Mouse (Mus musculus) stomach, embryonic 15.5 days (tissue): Measurements from ENCODE around the gene Psme2. TPM values are rescaled to one million over a fixed set of nuclear protein-coding genes. Genes with fewer than 3 reads are reported as not detected.

ENCODE experiments used
- ATAC-seq: fragments of 200-750 bp; cut with Nextera tagmentation; 2 replicates; pipeline ENCODE4 v1.8.0; 2017; ENCODE audit warnings: low read depth, moderate number of reproducible peaks, moderate TSS enrichment; ENCODE audit not compliant: insufficient read depth, low FRiP score
- H3K27ac ChIP-seq: fragments of 300-500 bp; sonication (generic); 2 replicates; pipeline ENCODE4 v1.5.1; 2015; ENCODE audit warnings: mild to moderate bottlenecking, inconsistent platforms
- H3K27me3 ChIP-seq: fragments of 300-500 bp; sonication (generic); replicated peaks from 2 replicates; pipeline ENCODE4 v1.6.1; 2015; ENCODE audit warnings: inconsistent platforms
- H3K36me3 ChIP-seq: fragments of 300-500 bp; sonication (generic); 2 replicates; pipeline ENCODE4 v1.6.1; 2015; ENCODE audit warnings: inconsistent platforms
- H3K4me1 ChIP-seq: fragments of 300-500 bp; sonication (generic); 2 replicates; pipeline ENCODE4 v1.6.1; 2015; ENCODE audit warnings: inconsistent platforms
- H3K4me2 ChIP-seq: fragments of 300-500 bp; sonication (generic); 2 replicates; pipeline ENCODE4 v1.6.1; 2015; ENCODE audit warnings: mild to moderate bottlenecking, inconsistent platforms
- H3K4me3 ChIP-seq: fragments of 300-500 bp; sonication (generic); replicated peaks from 2 replicates; pipeline ENCODE4 v1.5.1; 2015; ENCODE audit warnings: inconsistent platforms
- H3K9ac ChIP-seq: fragments of 300-500 bp; sonication (generic); 2 replicates; pipeline ENCODE4 v1.6.1; 2015; ENCODE audit warnings: inconsistent platforms
- H3K9me3 ChIP-seq: fragments of 300-500 bp; sonication (generic); 2 replicates; pipeline ENCODE4 v1.6.1; 2016; ENCODE audit warnings: inconsistent platforms
- WGBS: fragments of 180-500 bp; shearing (Covaris S2); methylation state at CpG from one replicate; pipeline ENCODE4 v1.1.7; 2015; 5-methylcytosine and 5-hydroxymethylcytosine counted together
- polyA plus RNA-seq: library from polyadenylated mRNA; unstranded; fragments of >200 nt; fragmentation: Nextera tagmentation; extraction: Ambion mirVana; gene quantifications from 2 replicates; pipeline ENCODE4 v1.2.1, GENCODE M21; 2015

Psme2 gene
- polyA plus RNA-seq, 1 experiment from 2014 or later, result 265 TPM

GRCm38 (mm10) chr14:55578668-55579269, 12.1 kb downstream of the Psme2 start:
- Histone ChIP-seq H3K27me3 (no peaks in the 10 kb centered on the region), H3K4me3 (peak overlapping the region; percentile 87), H3K4me2 (peak overlapping the region; percentile 76), H3K9me3 (no peaks in the 10 kb centered on the region), H3K4me1 (peaks cover 14% of the 10 kb centered on the region), H3K9ac (peak overlapping the region; percentile 92), H3K36me3 (peaks cover 13% of the 10 kb centered on the region; the same call in 1 of the 2 replicates), H3K27ac (peak overlapping the region; percentile 89)
- peak; percentile 29; the same call in 1 of the 2 replicates for ATAC-seq
- WGBS, result 26% methylated on average over 6 of the region's 6 CpGs

GRCm38 (mm10) chr14:55577871-55578667, 12.8 kb downstream of the Psme2 start, which contains the start of gene Psme1:
Psme1 (plus strand) TSS chr14:55578123.
- H3K4me2 ChIP-seq, result peak within 1 kb of the TSS; percentile 76

GRCm38 (mm10) chr14:55576376-55576775, 14.5 kb downstream of the Psme2 start:
- Histone ChIP-seq H3K4me3 (no peak overlapping the region), H3K9me3 (no peaks in the 10 kb centered on the region), H3K27ac (no peak overlapping the region), H3K36me3 (peaks cover 10% of the 10 kb centered on the region; the same call in 1 of the 2 replicates), H3K4me2 (no peak overlapping the region), H3K4me1 (peaks cover 14% of the 10 kb centered on the region), H3K27me3 (no peaks in the 10 kb centered on the region), H3K9ac (no peak overlapping the region)
- ATAC-seq, result no peak
- 72% methylated on average over 16 of the region's 16 CpGs for WGBS

More at GRCm38 (mm10) chr14:55577871-55578667, 12.8 kb downstream of the Psme2 start, which contains the start of gene Psme1:
- under 1% methylated on average over 31 of the region's 32 CpGs for WGBS
- Histone ChIP-seq H3K27me3 (no peaks in the 10 kb centered on the region), H3K36me3 (peaks cover 13% of the 10 kb centered on the region; the same call in 1 of the 2 replicates), H3K4me1 (peaks cover 14% of the 10 kb centered on the region), H3K9me3 (no peaks in the 10 kb centered on the region), H3K9ac (peak within 1 kb of the TSS; percentile 92), H3K4me3 (peak within 1 kb of the TSS; percentile 87), H3K27ac (peak within 1 kb of the TSS; percentile 89)
- ATAC-seq, result peak; percentile 87

- H3K36me3 ChIP-seq, result peaks cover 5% of the 10 kb centered on the region; the same call in 1 of the 2 replicates
- no peaks in the 10 kb centered on the region for H3K9me3 ChIP-seq
- no peak overlapping the region for H3K4me3 ChIP-seq
- no peak for ATAC-seq
- no peak overlapping the region; the same call in 1 of the 2 replicates for H3K27ac ChIP-seq
- no peaks in the 10 kb centered on the region for H3K27me3 ChIP-seq
- H3K9ac ChIP-seq, result no peak overlapping the region
- no peak overlapping the region for H3K4me2 ChIP-seq
- 74% methylated on average over 13 of the region's 13 CpGs for WGBS
- peaks cover 14% of the 10 kb centered on the region for H3K4me1 ChIP-seq
Observed at GRCm38 (mm10) chr14:55575711-55576110, 15.2 kb downstream of the Psme2 start.

GRCm38 (mm10) chr14:55575302-55575701, 15.6 kb downstream of the Psme2 start, which contains the start of gene Fitm1:
Fitm1 (plus strand) TSS chr14:55575617.
- ATAC-seq, result no peak
- Histone ChIP-seq H3K9ac (no peak within 1 kb of the TSS), H3K27ac (no peak within 1 kb of the TSS; the same call in 1 of the 2 replicates), H3K4me2 (no peak within 1 kb of the TSS), H3K4me3 (no peak within 1 kb of the TSS), H3K4me1 (peaks cover 14% of the 10 kb centered on the region), H3K36me3 (peaks cover under 1% of the 10 kb centered on the region; the same call in 1 of the 2 replicates), H3K9me3 (no peaks in the 10 kb centered on the region), H3K27me3 (no peaks in the 10 kb centered on the region)
- 71% methylated on average over 8 of the region's 8 CpGs for WGBS

GRCm38 (mm10) chr14:55571760-55572159, 19.2 kb downstream of the Psme2 start:
- Histone ChIP-seq H3K27me3 (no peaks in the 10 kb centered on the region), H3K4me3 (no peak overlapping the region), H3K36me3 (peaks cover 28% of the 10 kb centered on the region), H3K9ac (no peak overlapping the region), H3K4me1 (no peaks in the 10 kb centered on the region), H3K9me3 (no peaks in the 10 kb centered on the region), H3K4me2 (no peak overlapping the region), H3K27ac (no peak overlapping the region)
- ATAC-seq, result no peak

- H3K36me3 ChIP-seq, result peaks cover 38% of the 10 kb centered on the region
- no peaks in the 10 kb centered on the region for H3K27me3 ChIP-seq
- H3K9me3 ChIP-seq, result no peaks in the 10 kb centered on the region
- WGBS, result 73% methylated on average over 2 of the region's 2 CpGs
- no peaks in the 10 kb centered on the region for H3K4me1 ChIP-seq
- no peak for ATAC-seq
- no peak overlapping the region for H3K27ac ChIP-seq
- H3K4me3 ChIP-seq, result no peak overlapping the region
- H3K9ac ChIP-seq, result no peak overlapping the region
- H3K4me2 ChIP-seq, result no peak overlapping the region
Observed at GRCm38 (mm10) chr14:55570588-55570987, 20.3 kb downstream of the Psme2 start.

GRCm38 (mm10) chr14:55567496-55567895, 23.4 kb downstream of the Psme2 start:
- Histone ChIP-seq H3K9me3 (no peaks in the 10 kb centered on the region), H3K27ac (no peak overlapping the region), H3K36me3 (peaks cover 59% of the 10 kb centered on the region), H3K4me3 (no peak overlapping the region), H3K9ac (no peak overlapping the region), H3K4me1 (no peaks in the 10 kb centered on the region), H3K4me2 (no peak overlapping the region), H3K27me3 (no peaks in the 10 kb centered on the region)
- no peak for ATAC-seq
- 68% methylated on average over 3 of the region's 3 CpGs for WGBS

GRCm38 (mm10) chr14:55565748-55566147, 25.2 kb downstream of the Psme2 start:
- 70% methylated on average over 3 of the region's 3 CpGs for WGBS
- Histone ChIP-seq H3K4me2 (no peak overlapping the region), H3K9me3 (no peaks in the 10 kb centered on the region), H3K4me3 (no peak overlapping the region), H3K4me1 (peaks cover 13% of the 10 kb centered on the region), H3K27ac (no peak overlapping the region), H3K27me3 (no peaks in the 10 kb centered on the region), H3K9ac (no peak overlapping the region), H3K36me3 (peaks cover 59% of the 10 kb centered on the region)
- no peak for ATAC-seq

GRCm38 (mm10) chr14:55563249-55563648, 27.7 kb downstream of the Psme2 start:
- no peak overlapping the region for H3K4me2 ChIP-seq
- no peaks in the 10 kb centered on the region for H3K9me3 ChIP-seq
- ATAC-seq, result no peak
- H3K4me3 ChIP-seq, result no peak overlapping the region
- no peaks in the 10 kb centered on the region for H3K27me3 ChIP-seq
- WGBS, result 90% methylated on average over 11 of the region's 11 CpGs
- H3K36me3 ChIP-seq, result peaks cover 45% of the 10 kb centered on the region
- H3K4me1 ChIP-seq, result peaks cover 13% of the 10 kb centered on the region
- no peak overlapping the region for H3K27ac ChIP-seq
- no peak overlapping the region for H3K9ac ChIP-seq

GRCm38 (mm10) chr14:55561860-55562259, 29.1 kb downstream of the Psme2 start:
- Histone ChIP-seq H3K4me2 (peak overlapping the region; percentile 80; the same call in 1 of the 2 replicates), H3K4me1 (peaks cover 20% of the 10 kb centered on the region), H3K36me3 (peaks cover 32% of the 10 kb centered on the region), H3K9ac (no peak overlapping the region), H3K9me3 (no peaks in the 10 kb centered on the region), H3K27ac (no peak overlapping the region), H3K27me3 (no peaks in the 10 kb centered on the region), H3K4me3 (no peak overlapping the region)
- 76% methylated on average over 10 of the region's 10 CpGs for WGBS
- ATAC-seq, result no peak
